Mouse (Mus musculus) spleen, adult 2 months (tissue): Measurements from ENCODE around the gene Ank.

Experiments
- CTCF ChIP-seq: fragments of 200-500 bp; IDR thresholded peaks from 2 replicates; pipeline ENCODE4 v1.5.1; 2011; ENCODE audit warnings: mild to moderate bottlenecking, inconsistent platforms; ENCODE audit not compliant: insufficient read depth, insufficient read length, insufficient replicate concordance; ENCODE audit errors: extremely low read depth
- POLR2A ChIP-seq: fragments of 200-500 bp; IDR thresholded peaks from 2 replicates; pipeline ENCODE4 v1.6.1; 2011; ENCODE audit warnings: low read depth, low read length, inconsistent platforms

DNA sequence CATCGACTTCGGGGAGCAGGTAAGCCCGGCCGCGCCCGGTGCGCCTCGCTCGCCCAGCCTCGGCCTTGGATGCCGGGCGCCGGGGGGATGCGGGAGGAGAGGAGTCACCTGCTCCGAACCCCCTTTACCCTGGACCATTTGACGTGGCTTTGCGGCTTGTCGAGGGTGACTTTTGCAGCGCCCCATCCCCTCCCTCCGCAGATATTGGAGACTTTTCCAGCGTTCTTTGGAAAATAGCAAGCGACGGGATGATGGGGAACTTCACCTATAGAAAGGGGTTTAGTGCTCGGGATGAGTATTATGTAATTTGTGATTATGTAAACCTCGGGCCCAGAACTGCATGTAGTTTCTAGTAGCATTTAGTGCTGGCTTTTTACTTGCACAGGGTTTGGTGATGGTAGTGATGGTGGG is 609 bp downstream of the Ank start:
- TF ChIP-seq CTCF: no peak
- no peak for TF ChIP-seq POLR2A
